Mouse (Mus musculus) hindbrain, embryonic 10.5 days (tissue): ENCODE measurements around the gene Lpin2. TPM values are rescaled to one million over a fixed set of nuclear protein-coding genes. Genes with fewer than 3 reads are reported as not detected.

Source experiments
- DNase-seq: peaks from one replicate; pipeline ENCODE4 v3.0.0-alpha.2; 2017; ENCODE audit warnings: low spot score
- H3K27ac ChIP-seq: fragments of 300-500 bp; sonication (generic); 2 replicates; pipeline ENCODE4 v1.5.1; 2016; ENCODE audit warnings: mild to moderate bottlenecking, moderate library complexity
- H3K27me3 ChIP-seq: fragments of 300-500 bp; sonication (generic); 2 replicates; pipeline ENCODE4 v1.6.1; 2016; ENCODE audit warnings: mild to moderate bottlenecking; ENCODE audit not compliant: poor library complexity, insufficient read depth, severe bottlenecking
- H3K36me3 ChIP-seq: fragments of 300-500 bp; sonication (generic); 2 replicates; pipeline ENCODE4 v1.6.1; 2016; ENCODE audit warnings: mild to moderate bottlenecking, moderate library complexity
- H3K4me1 ChIP-seq: fragments of 300-500 bp; sonication (generic); replicated peaks from 2 replicates; pipeline ENCODE4 v1.6.1; 2016; ENCODE audit warnings: mild to moderate bottlenecking
- H3K4me3 ChIP-seq: fragments of 300-500 bp; sonication (generic); 2 replicates; pipeline ENCODE4 v1.5.1; 2016; ENCODE audit warnings: mild to moderate bottlenecking, moderate library complexity
- H3K9me3 ChIP-seq: fragments of 300-500 bp; sonication (generic); 2 replicates; pipeline ENCODE4 v1.6.1; 2016; ENCODE audit warnings: mild to moderate bottlenecking, moderate library complexity
- WGBS: fragments of 180-500 bp; shearing (Covaris S2); methylation state at CpG from one replicate; pipeline ENCODE4 v1.1.7; 2016; 5-methylcytosine and 5-hydroxymethylcytosine counted together
- polyA plus RNA-seq: library from polyadenylated mRNA; unstranded; fragments of >200 nt; fragmentation: Nextera tagmentation; extraction: Ambion mirVana; gene quantifications from 2 replicates; pipeline ENCODE4 v1.2.1, GENCODE M21; 2016

Gene Lpin2
- polyA plus RNA-seq, 1 experiment from 2014 or later, result 31.1 TPM

DNA sequence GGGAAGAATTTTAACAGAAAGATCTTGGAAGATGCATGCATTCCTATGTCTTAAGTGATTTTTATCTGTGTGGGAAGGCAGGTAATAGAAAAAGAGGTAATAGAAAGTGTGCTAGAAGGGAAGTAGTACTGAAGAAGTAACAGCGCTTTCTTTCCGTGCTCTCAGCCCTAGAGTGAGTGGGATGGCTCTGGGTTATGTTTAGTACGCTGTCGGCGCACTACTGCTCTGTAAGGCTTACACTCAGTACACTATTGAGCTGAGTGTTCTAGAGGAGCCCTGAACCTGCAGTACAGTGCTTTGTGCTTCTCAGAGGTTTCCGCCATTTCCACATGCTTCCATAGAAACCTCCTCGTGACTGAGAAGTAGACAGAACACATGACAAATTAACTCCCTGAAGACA is 46.3 kb downstream of the Lpin2 start:
- no peak overlapping the region for H3K27ac ChIP-seq
- no peaks in the 10 kb centered on the region for H3K4me1 ChIP-seq
- H3K9me3 ChIP-seq, result no peaks in the 10 kb centered on the region
- no peak for DNase-seq
- peaks cover 37% of the 10 kb centered on the region for H3K36me3 ChIP-seq
- WGBS, result 90% methylated on average over 7 of the region's 7 CpGs
- no peak overlapping the region for H3K4me3 ChIP-seq
- no peaks in the 10 kb centered on the region for H3K27me3 ChIP-seq

DNA sequence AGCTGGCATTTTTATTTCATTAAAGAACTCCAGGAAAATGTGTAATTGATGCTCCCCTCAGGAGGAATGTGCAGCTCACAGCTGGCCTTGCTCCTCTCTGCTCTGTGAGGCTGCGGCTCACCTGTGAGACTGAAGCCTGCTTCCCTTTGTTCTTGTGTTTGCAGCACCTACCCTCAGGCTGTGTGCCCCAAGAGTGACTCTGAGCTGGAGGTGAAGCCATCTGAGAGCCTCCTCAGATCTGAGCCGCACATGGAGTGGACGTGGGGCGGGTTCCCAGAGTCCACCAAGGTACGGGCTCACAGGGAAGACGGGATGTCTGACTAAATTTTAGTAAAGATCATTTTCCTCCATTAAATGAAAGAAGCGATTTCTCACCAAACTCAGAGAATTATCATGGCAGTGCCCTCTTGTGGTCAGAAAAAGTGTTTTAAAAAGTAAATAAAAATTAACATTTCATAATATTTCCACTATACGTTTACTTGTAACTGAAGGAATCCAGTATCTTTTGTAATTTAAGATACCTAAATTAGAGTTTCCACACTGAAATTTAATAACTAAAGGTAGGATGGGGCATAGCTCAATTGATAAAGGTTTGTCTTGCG is 47.8 kb downstream of the Lpin2 start:
- WGBS, result 87% methylated on average over 9 of the region's 9 CpGs
- Histone ChIP-seq H3K27me3 (no peaks in the 10 kb centered on the region), H3K9me3 (no peaks in the 10 kb centered on the region), H3K4me1 (no peaks in the 10 kb centered on the region), H3K36me3 (peaks cover 47% of the 10 kb centered on the region), H3K27ac (no peak overlapping the region), H3K4me3 (no peak overlapping the region)
- no peak for DNase-seq

DNA sequence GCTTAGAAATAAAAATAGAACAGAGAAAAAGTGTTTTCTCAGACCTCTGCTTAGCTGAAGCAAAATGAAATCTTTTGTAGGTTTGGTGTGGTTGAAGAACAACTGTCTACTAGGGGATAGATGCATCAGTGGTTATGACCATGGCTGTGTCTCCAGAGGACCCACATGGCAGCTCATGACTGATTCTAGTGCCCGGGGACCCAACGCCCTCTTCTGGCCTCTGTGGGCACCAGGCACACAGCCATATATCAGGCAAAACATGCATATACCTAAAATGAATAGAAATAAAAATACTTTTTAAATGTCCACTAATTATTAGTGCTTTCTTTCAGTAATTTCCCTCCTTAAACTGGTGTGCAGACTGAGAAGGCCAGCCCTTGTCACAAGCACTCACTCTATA is 49.6 kb downstream of the Lpin2 start:
- no peak for DNase-seq
- Histone ChIP-seq H3K36me3 (peaks cover 63% of the 10 kb centered on the region), H3K4me1 (no peaks in the 10 kb centered on the region), H3K9me3 (no peaks in the 10 kb centered on the region), H3K27me3 (no peaks in the 10 kb centered on the region), H3K27ac (no peak overlapping the region), H3K4me3 (no peak overlapping the region)
- 94% methylated on average over 2 of the region's 2 CpGs for WGBS

DNA sequence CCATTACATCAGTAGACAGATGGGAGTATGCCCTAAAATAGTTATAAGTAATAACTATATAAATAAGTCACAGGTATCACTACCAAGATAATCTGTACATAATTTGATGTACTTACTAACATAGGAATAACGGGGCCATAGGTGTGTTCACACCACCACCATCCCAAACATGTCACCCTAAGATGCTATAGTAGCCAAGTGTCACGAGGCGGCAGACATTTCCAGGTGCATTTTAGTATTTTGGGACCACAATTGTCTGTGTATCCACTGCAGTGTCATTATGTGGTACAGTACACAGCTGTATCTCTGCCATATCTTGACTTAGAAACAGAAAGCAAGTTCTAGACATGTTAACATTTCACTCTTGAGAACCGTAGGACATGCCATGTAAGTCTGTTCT is 50.9 kb downstream of the Lpin2 start:
- Histone ChIP-seq H3K36me3 (peaks cover 75% of the 10 kb centered on the region), H3K27ac (no peak overlapping the region), H3K9me3 (no peaks in the 10 kb centered on the region), H3K4me3 (no peak overlapping the region), H3K4me1 (no peaks in the 10 kb centered on the region), H3K27me3 (no peaks in the 10 kb centered on the region)
- DNase-seq, result no peak
- WGBS, result 96% methylated on average over 4 of the region's 4 CpGs

DNA sequence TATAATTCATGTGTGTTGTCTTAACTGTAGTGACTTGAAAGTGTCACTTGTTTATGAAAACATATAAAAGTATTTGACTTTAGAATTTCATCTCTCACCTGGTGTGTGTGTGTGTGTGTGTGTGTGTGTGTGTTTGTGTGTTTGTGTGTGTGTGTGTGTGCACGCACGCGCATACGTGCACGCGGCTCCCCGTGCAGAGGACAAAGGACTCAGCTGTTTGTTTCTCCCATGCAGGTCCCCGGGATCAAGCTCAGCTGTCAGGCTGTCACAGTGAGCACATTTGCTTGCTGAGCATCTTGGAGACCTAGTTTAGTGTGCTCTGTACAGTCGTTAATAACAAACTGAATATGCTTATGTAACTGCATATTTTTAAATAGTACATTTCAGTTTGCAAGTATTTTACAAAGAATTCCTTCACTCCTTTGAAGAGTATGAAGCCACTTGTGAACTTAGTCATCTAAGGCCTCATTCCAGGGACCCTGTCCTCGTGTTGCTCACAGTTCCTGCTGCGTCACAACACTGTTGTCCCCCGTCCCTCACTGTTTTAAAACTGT is 51.8 kb downstream of the Lpin2 start:
- H3K27me3 ChIP-seq, result no peaks in the 10 kb centered on the region
- no peaks in the 10 kb centered on the region for H3K4me1 ChIP-seq
- WGBS, result 92% methylated on average over 12 of the region's 12 CpGs
- no peak for DNase-seq
- H3K36me3 ChIP-seq, result peaks cover 84% of the 10 kb centered on the region
- no peak overlapping the region for H3K4me3 ChIP-seq
- H3K9me3 ChIP-seq, result no peaks in the 10 kb centered on the region
- H3K27ac ChIP-seq, result no peak overlapping the region

DNA sequence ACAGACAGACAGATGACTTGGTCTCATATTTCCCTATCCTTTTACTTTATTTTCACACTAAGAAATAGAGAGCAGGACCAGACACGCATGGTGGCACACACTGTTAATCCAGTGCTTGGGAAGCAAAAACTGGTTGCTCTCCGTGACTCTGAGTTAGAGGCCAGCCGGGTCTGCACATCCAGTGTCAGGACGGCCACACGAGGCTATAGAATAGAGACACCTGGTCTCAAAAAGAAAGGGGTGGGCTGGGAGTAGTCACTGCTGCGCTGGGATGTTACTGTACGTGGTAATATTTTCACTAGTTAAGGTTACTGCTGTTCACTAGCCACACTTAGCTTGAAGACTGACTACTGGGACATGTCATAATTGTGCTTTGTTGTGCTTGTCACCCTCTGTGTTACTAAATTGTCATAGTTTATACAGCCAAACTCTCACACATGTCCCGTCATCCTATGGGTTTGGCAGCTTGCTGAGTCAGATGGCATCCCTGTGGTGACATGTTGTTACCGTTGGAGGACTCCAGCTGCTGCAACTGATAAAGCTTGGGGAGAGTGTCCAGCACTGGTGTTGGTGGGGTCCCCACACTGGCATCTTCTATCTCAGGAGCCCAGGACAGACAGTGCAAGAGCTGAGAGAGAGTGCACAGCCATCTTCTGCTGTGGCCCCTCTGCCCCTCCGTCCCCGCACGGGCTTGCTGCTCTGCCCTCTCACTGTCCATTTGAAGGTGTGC is 53.0 kb downstream of the Lpin2 start:
- Histone ChIP-seq H3K4me3 (no peak overlapping the region), H3K9me3 (no peaks in the 10 kb centered on the region), H3K27me3 (no peaks in the 10 kb centered on the region), H3K36me3 (peaks cover 82% of the 10 kb centered on the region), H3K4me1 (no peaks in the 10 kb centered on the region), H3K27ac (no peak overlapping the region)
- WGBS, result 88% methylated on average over 12 of the region's 12 CpGs
- DNase-seq, result no peak

DNA sequence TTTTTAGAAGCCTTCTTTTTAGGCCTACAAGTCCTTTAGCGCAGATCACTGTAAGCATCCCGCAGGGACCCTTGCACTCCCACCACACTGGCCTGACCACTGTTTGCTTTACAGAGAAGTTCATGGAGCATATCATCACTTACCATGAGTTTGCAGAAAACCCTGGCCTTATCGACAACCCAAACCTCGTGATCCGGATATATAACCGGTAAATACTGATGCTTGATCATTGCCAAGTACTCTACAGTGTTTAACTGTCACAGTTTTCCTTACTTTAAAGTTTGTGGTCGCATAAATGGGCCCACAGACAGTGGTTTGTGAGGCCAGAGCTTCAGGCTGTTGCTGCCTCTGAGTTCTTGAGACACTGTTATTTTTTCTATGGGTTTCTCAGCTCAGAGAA is 56.1 kb downstream of the Lpin2 start:
- Histone ChIP-seq H3K27me3 (no peaks in the 10 kb centered on the region), H3K4me3 (no peak overlapping the region), H3K27ac (no peak overlapping the region), H3K4me1 (no peaks in the 10 kb centered on the region), H3K36me3 (peaks cover 88% of the 10 kb centered on the region), H3K9me3 (no peaks in the 10 kb centered on the region)
- DNase-seq, result no peak
- 96% methylated on average over 7 of the region's 7 CpGs for WGBS

DNA sequence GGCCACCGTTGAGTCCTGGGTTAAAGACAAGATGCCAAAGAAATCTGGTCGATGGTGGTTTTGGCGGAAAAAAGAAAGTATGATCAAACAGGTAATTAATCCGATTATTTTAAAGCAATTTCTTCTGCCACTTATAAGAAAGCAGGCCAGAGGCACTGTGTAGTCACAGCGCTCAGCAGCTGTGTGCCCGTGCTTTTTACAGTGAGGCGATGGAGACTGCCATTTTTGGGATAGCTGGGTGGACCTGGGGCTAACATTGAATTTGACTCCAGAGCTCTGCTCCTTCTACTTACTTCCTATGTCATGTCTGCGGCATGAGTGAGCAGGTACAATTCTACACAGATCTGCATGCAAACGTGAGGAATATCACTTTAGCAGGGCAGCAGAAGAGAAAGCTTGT is 58.5 kb downstream of the Lpin2 start:
- DNase-seq, result no peak
- Histone ChIP-seq H3K9me3 (no peaks in the 10 kb centered on the region), H3K36me3 (peaks cover 93% of the 10 kb centered on the region), H3K27ac (no peak overlapping the region), H3K4me1 (no peaks in the 10 kb centered on the region), H3K4me3 (no peak overlapping the region), H3K27me3 (no peaks in the 10 kb centered on the region)
- WGBS, result 96% methylated on average over 9 of the region's 9 CpGs

DNA sequence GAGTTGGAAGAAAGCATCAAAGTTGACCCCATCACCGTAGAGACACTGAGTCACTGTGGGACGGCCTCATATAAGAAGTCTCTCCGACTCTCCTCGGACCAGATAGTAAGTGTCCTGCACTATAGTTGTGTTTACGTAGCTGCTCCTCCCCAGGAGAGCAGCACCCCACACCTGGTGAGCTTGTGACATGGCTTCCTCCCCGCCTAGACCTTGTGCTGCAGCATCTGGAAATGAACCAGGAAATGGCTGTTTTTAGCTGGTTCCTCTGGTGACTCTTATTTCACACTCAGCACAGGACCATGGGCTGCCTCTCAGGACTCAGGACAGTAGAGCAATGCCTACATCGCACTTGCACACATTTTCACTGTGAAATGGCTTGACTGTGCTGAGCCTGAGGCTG is 60.3 kb downstream of the Lpin2 start:
- 94% methylated on average over 7 of the region's 7 CpGs for WGBS
- H3K27me3 ChIP-seq, result no peaks in the 10 kb centered on the region
- no peaks in the 10 kb centered on the region for H3K9me3 ChIP-seq
- H3K4me3 ChIP-seq, result no peak overlapping the region
- no peak overlapping the region for H3K27ac ChIP-seq
- DNase-seq, result no peak
- peaks cover 95% of the 10 kb centered on the region for H3K36me3 ChIP-seq
- no peaks in the 10 kb centered on the region for H3K4me1 ChIP-seq

DNA sequence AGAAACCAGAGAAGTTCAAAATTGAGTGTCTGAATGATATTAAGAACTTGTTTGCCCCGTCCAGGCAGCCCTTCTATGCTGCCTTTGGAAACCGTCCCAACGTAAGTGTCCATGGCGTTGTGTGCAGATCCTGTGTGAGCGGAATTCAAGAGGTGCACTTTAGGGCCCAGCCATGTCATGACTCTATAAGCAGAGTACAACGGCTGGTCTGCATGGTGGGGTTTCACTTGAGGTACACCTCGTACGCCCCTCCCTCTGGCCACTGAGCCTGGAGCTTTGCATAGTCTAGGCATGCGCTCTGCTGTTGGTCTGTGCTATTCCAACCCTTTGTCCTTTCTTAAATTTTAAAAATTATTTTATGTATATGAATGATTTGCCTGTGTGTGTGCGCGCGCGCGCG is 62.8 kb downstream of the Lpin2 start:
- H3K27me3 ChIP-seq, result no peaks in the 10 kb centered on the region
- H3K9me3 ChIP-seq, result no peaks in the 10 kb centered on the region
- 97% methylated on average over 15 of the region's 15 CpGs for WGBS
- H3K27ac ChIP-seq, result no peak overlapping the region
- H3K4me1 ChIP-seq, result no peaks in the 10 kb centered on the region
- DNase-seq, result no peak
- no peak overlapping the region for H3K4me3 ChIP-seq
- peaks cover 98% of the 10 kb centered on the region for H3K36me3 ChIP-seq

DNA sequence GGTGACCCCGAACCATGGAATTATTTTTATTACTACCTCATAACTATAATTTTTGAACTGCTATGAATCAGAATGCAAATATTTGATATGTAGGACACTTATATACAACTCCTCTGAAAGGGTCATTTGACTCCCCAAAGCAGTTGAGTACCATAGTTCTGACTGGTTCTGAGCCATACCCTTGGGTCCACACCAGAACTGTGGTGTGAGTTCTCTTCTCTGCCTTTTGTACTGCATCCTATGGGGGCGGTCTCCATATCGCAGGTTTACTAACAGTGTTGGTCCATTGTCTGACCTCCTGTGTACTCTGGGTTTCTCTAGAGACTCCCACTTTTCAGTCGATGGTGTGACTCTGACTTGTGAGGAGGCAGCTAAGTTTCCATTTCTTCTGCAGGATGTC is 63.7 kb downstream of the Lpin2 start:
- Histone ChIP-seq H3K4me3 (no peak overlapping the region), H3K9me3 (no peaks in the 10 kb centered on the region), H3K27ac (no peak overlapping the region), H3K36me3 (peaks cover 99% of the 10 kb centered on the region), H3K27me3 (no peaks in the 10 kb centered on the region), H3K4me1 (0 out of 2 replicates have a peak, but pooled peaks cover 2% of the 10 kb centered on the region)
- DNase-seq, result no peak
- WGBS, result 96% methylated on average over 4 of the region's 4 CpGs

DNA sequence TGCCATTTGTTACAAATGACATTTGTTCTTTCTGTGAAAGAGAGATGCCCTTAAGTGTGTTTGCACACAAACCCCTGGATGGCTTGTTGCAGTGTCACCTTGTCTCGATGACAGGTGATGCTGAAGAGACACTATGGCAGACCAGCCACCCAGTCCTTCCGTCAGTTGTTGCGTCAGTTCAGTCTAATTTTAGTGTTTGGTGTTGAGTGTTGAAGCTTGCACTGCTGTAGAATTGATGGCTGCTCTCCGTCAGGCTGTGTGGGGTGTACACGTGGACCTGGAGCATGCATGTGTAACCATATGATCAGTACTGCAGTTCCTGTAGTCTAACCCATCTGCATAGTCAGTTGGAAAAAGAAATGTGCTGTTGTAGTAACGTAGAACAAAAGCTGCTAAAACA is 66.6 kb downstream of the Lpin2 start:
- H3K4me1 ChIP-seq, result 0 out of 2 replicates have a peak, but pooled peaks cover 7% of the 10 kb centered on the region
- peaks cover 99% of the 10 kb centered on the region for H3K36me3 ChIP-seq
- no peak for DNase-seq
- no peak overlapping the region for H3K4me3 ChIP-seq
- no peaks in the 10 kb centered on the region for H3K9me3 ChIP-seq
- 85% methylated on average over 6 of the region's 6 CpGs for WGBS
- no peak overlapping the region for H3K27ac ChIP-seq
- H3K27me3 ChIP-seq, result no peaks in the 10 kb centered on the region

DNA sequence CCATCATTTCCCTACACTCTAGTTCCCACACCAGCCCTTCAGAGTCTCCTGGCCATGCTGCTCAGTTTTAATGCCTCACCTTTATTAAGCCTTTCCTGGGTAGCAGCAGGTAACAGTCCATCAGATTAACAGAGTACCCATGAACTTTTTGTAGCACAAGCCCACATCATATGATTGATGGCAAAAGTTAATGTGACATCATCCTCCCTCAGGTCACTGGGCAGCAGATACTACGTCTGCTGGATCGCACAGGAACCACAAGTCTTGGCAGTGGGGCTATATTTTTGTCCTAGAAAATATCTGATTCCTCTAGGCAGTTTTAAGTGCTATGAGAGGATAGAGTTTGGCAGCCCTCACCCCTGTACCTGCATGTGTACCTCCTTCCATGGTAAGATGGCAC is 67.7 kb downstream of the Lpin2 start:
- H3K27ac ChIP-seq, result no peak overlapping the region
- H3K9me3 ChIP-seq, result no peaks in the 10 kb centered on the region
- no peak overlapping the region for H3K4me3 ChIP-seq
- H3K4me1 ChIP-seq, result 0 out of 2 replicates have a peak, but pooled peaks cover 7% of the 10 kb centered on the region
- no peaks in the 10 kb centered on the region for H3K27me3 ChIP-seq
- no peak for DNase-seq
- 92% methylated on average over 2 of the region's 2 CpGs for whole genome bisulfite sequencing
- H3K36me3 ChIP-seq, result peaks cover 94% of the 10 kb centered on the region
